9 mouse cellular contexts compared by ENCODE assay signal in the genomic region with DNA sequence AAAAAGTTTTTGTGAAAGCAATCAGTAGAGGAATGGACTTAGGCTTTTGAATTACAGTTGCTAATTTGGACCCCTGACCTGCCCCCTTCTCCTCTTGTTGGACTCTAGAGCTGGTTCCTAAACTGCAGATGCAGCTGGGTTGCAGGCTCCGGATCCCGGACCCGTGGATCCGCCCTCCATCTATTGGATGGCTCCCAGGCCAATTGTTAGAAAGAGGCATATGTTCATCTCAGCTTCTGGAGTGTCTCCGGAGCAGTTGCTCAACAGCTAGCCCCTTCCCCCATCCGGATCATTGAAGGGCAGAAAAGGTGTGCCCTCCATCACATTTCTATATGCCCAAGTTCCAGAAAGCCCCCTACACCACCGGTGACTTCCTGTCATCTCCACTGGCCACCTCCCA. TPM values are rescaled to one million over a fixed set of nuclear protein-coding genes. Genes with fewer than 3 reads are reported as not detected.
A peak's percentile ranks its signal among the peaks of the same experiment; 100 is the strongest.
DNase-seq lines count a peak whose midpoint lies in the region; ATAC-seq and TF ChIP-seq lines count a peak whose summit lies in the region.
"Had no signal": no experiment of that assay in that cellular context is flagged by ENCODE, and none has a peak within 500 bp of the region (broad histone marks: within the 10 kb centered on the region; RNA-seq: fewer than 3 reads in every experiment).

No protein-coding gene starts in this region.

- H3K4me1 ChIP-seq in heart, embryonic 16.5 days (ENCODE audit: control insufficient read depth, insufficient read depth, low read length), result no peaks in the 10 kb centered on the region; the same call in 1 of the 2 replicates
- peaks cover 19% of the 10 kb centered on the region for H3K4me1 ChIP-seq in limb, embryonic 10.5 days
- no peaks in the 10 kb centered on the region for H3K4me1 ChIP-seq in neural tube, embryonic 11.5 days (ENCODE audit: control insufficient read depth, insufficient read depth, low read length)

- 25% methylated on average over 7 of the region's 7 CpGs for WGBS in heart, embryonic 16.5 days
- 10% methylated on average over 7 of the region's 7 CpGs for WGBS in limb, embryonic 10.5 days
- WGBS in neural tube, embryonic 11.5 days, result 21% methylated on average over 7 of the region's 7 CpGs

- H3K27me3 ChIP-seq in heart, embryonic 16.5 days (ENCODE audit: control insufficient read depth, insufficient read depth, low read length), result peaks cover 15% of the 10 kb centered on the region
- peaks cover 79% of the 10 kb centered on the region for H3K27me3 ChIP-seq in limb, embryonic 10.5 days (ENCODE audit: low read depth, poor library complexity, severe bottlenecking)
- peaks cover 38% of the 10 kb centered on the region for H3K27me3 ChIP-seq in neural tube, embryonic 11.5 days (ENCODE audit: control insufficient read depth, insufficient read depth, low read length)

- H3K36me3 ChIP-seq in heart, embryonic 16.5 days (ENCODE audit: control insufficient read depth, insufficient read depth), result no peaks in the 10 kb centered on the region
- no peaks in the 10 kb centered on the region for H3K36me3 ChIP-seq in limb, embryonic 10.5 days
- H3K36me3 ChIP-seq in neural tube, embryonic 11.5 days (ENCODE audit: control insufficient read depth, insufficient read depth, low read length), result no peaks in the 10 kb centered on the region

- peak overlapping the region; percentile 30; the same call in 1 of the 2 replicates for H3K9ac ChIP-seq in heart, embryonic 16.5 days (ENCODE audit: low read length)
- no peak overlapping the region for H3K9ac ChIP-seq in neural tube, embryonic 11.5 days (ENCODE audit: low read length)

- no peak for ATAC-seq in heart, embryonic 16.5 days (replicated peaks; ENCODE audit: extremely low read depth, insufficient read depth, low FRiP score)
- ATAC-seq in neural tube, embryonic 11.5 days (ENCODE audit: insufficient read depth, low FRiP score, low TSS enrichment), result no peak
- no peak for ATAC-seq in monocyte, adult 5-6 weeks (replicated peaks; ENCODE audit: insufficient number of reproducible peaks, low FRiP score, low TSS enrichment, poor library complexity, severe bottlenecking)

- no peak for TF ChIP-seq CTCF in layer of hippocampus, adult 2 months (conservative IDR thresholded peaks at IDR 0.05)

- H3K4me3 ChIP-seq in layer of hippocampus, adult 2 months, result no peak overlapping the region; the same call in 1 of the 2 replicates
- peak overlapping the region; percentile 12 for H3K4me3 ChIP-seq in heart, embryonic 16.5 days (ENCODE audit: low read length)
- H3K4me3 ChIP-seq in limb, embryonic 10.5 days, result peak overlapping the region; percentile 22
- H3K4me3 ChIP-seq in neural tube, embryonic 11.5 days (ENCODE audit: low read depth, low read length), result no peak overlapping the region

- no peak overlapping the region for H3K27ac ChIP-seq in layer of hippocampus, adult 2 months
- H3K27ac ChIP-seq in heart, embryonic 16.5 days (ENCODE audit: low read length), result no peak overlapping the region
- no peak overlapping the region for H3K27ac ChIP-seq in limb, embryonic 10.5 days
- no peak overlapping the region for H3K27ac ChIP-seq in neural tube, embryonic 11.5 days (ENCODE audit: low read depth, low read length)

- H3K4me2 ChIP-seq in heart, embryonic 16.5 days (ENCODE audit: low read depth, low read length), result peak overlapping the region; percentile 64
- peak overlapping the region; percentile 18; the same call in 1 of the 2 replicates for H3K4me2 ChIP-seq in neural tube, embryonic 11.5 days (ENCODE audit: low read depth)

- peak; percentile 19 for DNase-seq in layer of hippocampus, adult 11-12 months (ENCODE audit: low spot score)
- DNase-seq in layer of hippocampus, adult 2 months (ENCODE audit: low spot score in 2 of 2), result no peak
- DNase-seq in cerebellum, adult 9-10 months, result peak; percentile 41
- peak; percentile 41 for DNase-seq in limb, embryonic 10.5 days (ENCODE audit: low spot score)
- peak; percentile 50 for DNase-seq in neural tube, embryonic 11.5 days (ENCODE audit: low spot score)
- no peak for DNase-seq in thymus, postnatal 14 days

- H3K9me3 ChIP-seq in heart, embryonic 16.5 days (replicated peaks; ENCODE audit: control insufficient read depth, low read length), result peaks cover 4% of the 10 kb centered on the region
- no peaks in the 10 kb centered on the region for H3K9me3 ChIP-seq in limb, embryonic 10.5 days (replicated peaks)
- H3K9me3 ChIP-seq in neural tube, embryonic 11.5 days (ENCODE audit: control insufficient read depth, low read length), result no peaks in the 10 kb centered on the region

RNA-seq across cellular contexts. Expression of a gene that starts 1.9 kb away (rescaled TPM):
- total RNA-seq in layer of hippocampus, adult 2 months (2021), result 1 to 10 TPM in 1 of 2 experiments, under 1 TPM in 1; 0.72 to 1.2 TPM
- 322 and 350 TPM in 2 replicates for polyA plus RNA-seq in heart, embryonic 16.5 days (2015; fragmentation: Nextera tagmentation; extraction: Ambion mirVana)
- 27.8 and 33.1 TPM in 2 replicates for polyA plus RNA-seq in limb, embryonic 10.5 days (2016; fragmentation: Nextera tagmentation; extraction: Ambion mirVana)
- polyA plus RNA-seq in neural tube, embryonic 11.5 days (2014; fragmentation: Nextera tagmentation; extraction: Ambion mirVana), result 4.4 and 6.0 TPM in 2 replicates
- total RNA-seq in monocyte, adult 5-6 weeks (2017), result not detected in 3 replicates
- total RNA-seq: hematopoietic stem cell, adult 5-6 weeks had no signal

Comparison
In these comparisons a context has a peak if more than half of its experiments do, and no peak if none do; other contexts are left out.
1. DNase-seq: peak in layer of hippocampus, adult 11-12 months (single experiment), cerebellum, adult 9-10 months (single experiment), limb, embryonic 10.5 days (single experiment) and neural tube, embryonic 11.5 days (single experiment); none in layer of hippocampus, adult 2 months (0 of 2) and thymus, postnatal 14 days (single experiment).
2. H3K4me3 ChIP-seq: peak in heart, embryonic 16.5 days (single experiment) and limb, embryonic 10.5 days (single experiment); none in layer of hippocampus, adult 2 months (single experiment) and neural tube, embryonic 11.5 days (single experiment).